Comparison of ENCODE assay signal across 1 mouse cellular context in genomic region chr8:111905500-111906121, GRCm38 (mm10).
TF ChIP-seq lines count a peak whose summit lies in the region.

No protein-coding gene starts in this region.

TF ChIP-seq in CH12.LX, 34 proteins besides CTCF, POLR2A, EP300 and RAD21:
- TF ChIP-seq GABPA (IDR thresholded peaks at IDR 0.05; ENCODE audit: insufficient replicate concordance, low read depth, low read length) (no peak), JUN (IDR thresholded peaks at IDR 0.05; ENCODE audit: insufficient read depth, low read depth, low read length) (peak; percentile 13; the same call in 1 of the 2 replicates), JUND (conservative IDR thresholded peaks at IDR 0.05; ENCODE audit: low read depth, low read length) (peak; percentile 40; the same call in 1 of the 2 replicates)
